Mouse (Mus musculus) lung, adult 2 months (tissue): ENCODE results near the gene Ptprt. TPM values are rescaled to one million over a fixed set of nuclear protein-coding genes. Genes with fewer than 3 reads are reported as not detected.
"Not testable (repeated sequence)": the region's sequence is repeated elsewhere in the genome, so short reads cannot be mapped to it uniquely, and the experiment has no call there.

Experiments
- DNase-seq: peaks from one replicate; pipeline ENCODE4 v3.0.0; 2022
- H3K4me1 ChIP-seq: fragments of 200-500 bp; 2 replicates; pipeline ENCODE4 v1.6.1; 2011; ENCODE audit warnings: low read length; ENCODE audit not compliant: control insufficient read depth, insufficient read depth
- H3K4me3 ChIP-seq: fragments of 200-500 bp; replicated peaks from 2 replicates; pipeline ENCODE3; 2011; ENCODE audit warnings: low read depth, mild to moderate bottlenecking, control low read depth, low read length; ENCODE audit errors: extremely low read depth
- CTCF ChIP-seq: fragments of 200-500 bp; IDR thresholded peaks from 2 replicates; pipeline ENCODE4 v1.5.1; 2011; ENCODE audit warnings: mild to moderate bottlenecking, low read length, control low read depth; ENCODE audit not compliant: insufficient read depth
- POLR2A ChIP-seq: fragments of 200-500 bp; IDR thresholded peaks from 2 replicates; pipeline ENCODE4 v1.6.1; 2011; ENCODE audit warnings: low read depth, mild to moderate bottlenecking, control low read depth, low read length, borderline replicate concordance; ENCODE audit errors: extremely low read depth
- WGBS: fragments of 180-500 bp; shearing (Covaris S2); methylation state at CpG from one replicate; pipeline ENCODE4 v1.1.7; 2018; 5-methylcytosine and 5-hydroxymethylcytosine counted together
- polyA plus RNA-seq: library from polyadenylated mRNA; depleted of rRNA; stranded (reverse); fragments of >200 nt; gene quantifications from 2 replicates; pipeline ENCODE4 v1.2.3, GENCODE M21; 2012

The Ptprt gene
- polyA plus RNA-seq, 1 experiment: 2.7 TPM

DNA sequence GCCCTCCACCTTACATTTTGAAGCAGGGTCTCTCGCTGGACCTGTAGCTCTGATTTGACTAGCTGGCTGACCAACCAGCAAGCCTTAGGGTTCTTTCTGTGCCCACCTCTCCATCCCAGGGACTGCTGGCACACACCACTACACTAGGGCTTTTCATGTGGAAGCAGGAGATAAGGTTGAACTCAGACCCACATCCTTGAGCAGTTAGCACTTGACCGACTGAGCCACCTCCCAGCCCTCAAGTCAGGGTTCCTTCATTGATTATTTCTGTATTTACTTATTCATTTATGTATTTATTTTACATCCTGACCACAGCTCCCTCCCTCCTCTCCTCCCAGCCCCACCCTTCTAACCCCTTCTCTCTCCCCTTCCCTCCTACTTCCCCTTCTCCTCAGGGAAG lies 479.1 kb downstream of the Ptprt start:
- no peak for DNase-seq
- Histone ChIP-seq H3K4me3 (no peak overlapping the region), H3K4me1 (no peaks in the 10 kb centered on the region)
- TF ChIP-seq POLR2A (no peak), CTCF (no peak)
- WGBS: 87% methylated on average over 2 of the region's 2 CpGs

DNA sequence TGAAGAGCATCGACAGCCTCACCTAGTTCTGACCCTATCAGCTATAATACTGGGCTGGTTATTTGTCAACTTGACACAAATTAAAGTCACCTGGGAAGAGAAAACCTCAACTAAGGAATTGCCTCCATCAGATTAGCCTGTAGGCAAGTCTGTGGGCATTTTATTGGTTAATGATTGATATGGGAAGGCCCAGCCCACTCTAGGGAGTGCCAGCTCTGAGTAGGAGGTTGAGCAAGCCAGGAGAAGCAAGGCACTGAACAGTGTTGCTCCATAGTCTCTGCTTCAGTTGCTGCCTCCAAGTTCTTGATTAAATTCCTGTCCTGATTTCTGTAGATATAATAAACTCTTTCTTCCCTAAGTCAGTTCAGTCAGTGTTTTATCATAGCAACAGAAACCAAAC lies 488.4 kb downstream of the Ptprt start:
- H3K4me3 ChIP-seq: no peak overlapping the region
- DNase-seq: no peak
- H3K4me1 ChIP-seq: no peaks in the 10 kb centered on the region
- no peak for TF ChIP-seq POLR2A
- no peak for TF ChIP-seq CTCF
- WGBS: 71% methylated on average over 1 of the region's 1 CpGs

DNA sequence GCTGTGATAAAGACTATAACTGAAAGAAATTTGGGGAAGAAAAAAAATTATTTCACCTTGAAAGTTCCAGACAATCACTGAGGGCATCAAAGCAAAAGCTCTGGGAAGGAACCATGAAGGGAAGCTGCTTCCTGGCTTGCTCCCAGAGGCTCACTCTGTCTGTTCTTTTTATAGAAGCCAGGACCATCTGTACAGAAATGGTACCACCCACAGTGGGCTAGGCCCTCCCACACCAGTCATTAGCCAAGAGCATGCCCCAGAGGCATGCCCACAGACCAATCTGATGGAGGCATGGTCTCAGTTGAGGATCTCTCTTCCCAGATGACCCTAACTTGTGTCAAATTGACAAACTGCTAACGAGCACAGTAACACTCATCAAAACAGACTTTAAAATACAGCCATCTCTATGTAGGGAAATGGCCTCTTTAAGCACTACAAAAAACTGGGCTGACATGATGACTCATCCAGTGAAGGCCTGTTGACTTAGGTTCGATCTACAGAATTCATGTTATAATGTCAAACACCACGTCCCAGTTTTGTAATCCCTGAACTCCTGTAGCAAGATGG lies 519.0 kb downstream of the Ptprt start:
- TF ChIP-seq CTCF (no peak), POLR2A (no peak)
- 75% methylated on average over 3 of the region's 3 CpGs for WGBS
- Histone ChIP-seq H3K4me1 (no peaks in the 10 kb centered on the region), H3K4me3 (no peak overlapping the region)
- DNase-seq: no peak

DNA sequence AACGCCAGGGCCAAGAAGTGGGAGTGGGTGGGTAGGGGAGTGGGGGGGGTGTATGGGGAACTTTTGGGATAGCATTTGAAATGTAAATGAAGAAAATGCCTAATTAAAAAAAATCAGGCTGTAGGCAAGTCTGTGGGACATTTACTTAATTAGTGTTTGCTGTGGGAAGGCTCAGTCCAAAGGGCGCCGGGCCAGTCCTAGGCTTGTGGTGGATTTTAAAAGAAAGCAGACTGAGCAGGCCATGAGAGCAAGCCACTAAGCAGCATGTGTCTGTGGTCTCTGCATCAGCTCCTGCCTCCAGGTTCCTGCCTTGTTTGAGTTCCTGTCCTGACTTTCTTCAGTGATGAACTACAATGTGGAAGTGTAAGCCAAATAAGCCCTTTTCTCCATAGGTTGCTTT lies 524.8 kb downstream of the Ptprt start:
- 93% methylated on average over 3 of the region's 3 CpGs for WGBS
- not testable (repeated sequence) for DNase-seq

DNA sequence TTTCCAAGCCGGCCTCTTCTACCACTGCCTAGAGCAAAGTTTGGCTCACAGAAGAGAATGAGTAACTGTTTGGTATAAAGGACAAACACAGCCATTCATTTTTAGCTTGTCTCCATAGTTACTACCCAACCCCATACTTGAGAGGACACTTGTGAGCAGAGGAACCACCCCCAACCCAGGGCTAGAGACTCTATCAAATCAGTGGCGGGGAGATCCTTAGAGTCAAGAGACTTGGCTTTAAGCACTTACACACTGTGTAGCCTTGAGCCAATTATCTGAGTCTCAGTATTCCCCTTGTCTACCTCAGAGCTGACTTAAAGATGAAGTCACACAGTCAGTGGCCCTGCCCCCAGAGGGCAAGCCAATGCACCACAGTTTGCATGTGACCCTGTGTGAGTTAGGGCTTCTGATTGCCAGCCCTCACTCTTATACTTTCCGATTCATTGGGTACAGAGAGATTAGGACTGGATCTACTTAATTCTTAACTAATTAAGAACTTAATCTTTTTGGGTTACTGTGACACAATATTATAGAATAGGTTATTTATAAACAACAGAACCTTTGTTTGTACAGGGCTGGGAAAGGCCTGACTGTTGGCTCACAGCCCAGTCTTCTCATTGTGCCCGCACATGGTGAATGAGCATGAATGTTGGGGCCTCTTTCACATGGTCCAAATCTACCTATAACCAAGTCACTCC lies 529.2 kb downstream of the Ptprt start:
- 60% methylated on average over 4 of the region's 4 CpGs for WGBS
- H3K4me3 ChIP-seq: no peak overlapping the region
- no peaks in the 10 kb centered on the region for H3K4me1 ChIP-seq
- peak; percentile 7 for DNase-seq
- TF ChIP-seq POLR2A (no peak), CTCF (no peak)

More for the DNA sequence above, 524.8 kb downstream of the Ptprt start:
- H3K4me3 ChIP-seq, H3K4me1 ChIP-seq: not testable (repeated sequence)

DNA sequence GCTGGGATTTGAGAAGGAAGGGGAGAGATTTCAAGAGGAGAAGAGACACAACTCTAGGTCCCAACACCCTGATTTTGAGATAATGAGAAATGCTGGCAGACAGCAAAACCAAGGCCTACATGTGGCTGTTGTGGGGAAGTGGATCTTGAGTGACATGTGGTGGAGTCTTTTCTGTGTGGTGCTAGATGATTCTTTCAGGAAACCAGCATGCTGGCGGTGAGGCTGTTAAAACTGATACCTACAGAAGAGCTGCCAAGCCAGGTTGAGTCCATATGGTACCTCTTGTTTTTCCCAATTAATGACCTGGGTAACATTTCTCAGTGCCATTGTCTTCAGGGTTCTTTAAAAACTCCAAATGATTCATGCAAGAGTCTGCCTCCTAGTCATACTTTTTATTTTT lies 531.1 kb downstream of the Ptprt start:
- Histone ChIP-seq H3K4me1 (no peaks in the 10 kb centered on the region), H3K4me3 (no peak overlapping the region)
- TF ChIP-seq CTCF (no peak), POLR2A (no peak)
- WGBS: 100% methylated on average over 1 of the region's 1 CpGs
- no peak for DNase-seq

DNA sequence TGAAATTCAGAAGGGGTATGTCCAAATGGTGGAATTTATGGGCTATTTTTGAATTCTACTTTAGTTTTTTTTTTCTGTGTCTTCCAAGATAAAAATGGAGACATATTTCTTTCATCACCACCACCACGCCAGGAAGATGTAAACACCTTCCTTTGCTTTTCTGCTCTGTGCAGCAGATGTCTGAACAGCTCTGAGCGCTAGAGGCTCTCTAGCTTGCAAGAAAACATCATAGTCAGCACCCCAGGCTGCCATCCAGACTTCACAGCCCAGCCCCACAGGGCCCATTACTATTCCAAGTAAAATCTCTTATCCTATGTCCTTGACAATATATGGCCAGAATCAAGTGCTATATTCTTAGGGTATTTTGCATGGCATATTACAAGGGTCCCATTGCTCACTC lies 542.9 kb downstream of the Ptprt start:
- 50% methylated on average over 2 of the region's 2 CpGs for WGBS
- TF ChIP-seq CTCF (no peak), POLR2A (no peak)
- H3K4me1 ChIP-seq: no peaks in the 10 kb centered on the region
- no peak overlapping the region for H3K4me3 ChIP-seq
- DNase-seq: no peak

DNA sequence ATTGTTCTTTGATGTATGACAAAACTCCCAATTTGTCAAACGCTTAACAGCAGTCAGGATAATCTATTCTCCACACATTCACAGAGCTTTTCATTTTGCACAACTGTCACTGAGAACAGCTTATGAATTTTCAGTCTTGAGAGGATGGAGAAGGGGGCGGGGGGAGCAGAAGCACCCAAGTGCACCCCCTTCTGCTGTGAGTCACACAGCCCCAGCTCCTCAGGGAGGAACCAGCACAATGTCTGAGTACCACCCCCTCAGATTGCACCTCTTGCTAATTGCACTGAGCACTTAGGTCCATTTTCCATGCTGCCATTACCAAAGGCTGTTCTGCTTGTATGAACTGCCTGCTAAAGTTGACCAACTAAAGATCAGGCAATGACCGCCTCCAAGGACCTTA lies 578.6 kb downstream of the Ptprt start:
- no peaks in the 10 kb centered on the region for H3K4me1 ChIP-seq
- 84% methylated on average over 3 of the region's 3 CpGs for WGBS
- no peak for DNase-seq
- H3K4me3 ChIP-seq: no peak overlapping the region
- no peak for TF ChIP-seq POLR2A
- no peak for TF ChIP-seq CTCF

DNA sequence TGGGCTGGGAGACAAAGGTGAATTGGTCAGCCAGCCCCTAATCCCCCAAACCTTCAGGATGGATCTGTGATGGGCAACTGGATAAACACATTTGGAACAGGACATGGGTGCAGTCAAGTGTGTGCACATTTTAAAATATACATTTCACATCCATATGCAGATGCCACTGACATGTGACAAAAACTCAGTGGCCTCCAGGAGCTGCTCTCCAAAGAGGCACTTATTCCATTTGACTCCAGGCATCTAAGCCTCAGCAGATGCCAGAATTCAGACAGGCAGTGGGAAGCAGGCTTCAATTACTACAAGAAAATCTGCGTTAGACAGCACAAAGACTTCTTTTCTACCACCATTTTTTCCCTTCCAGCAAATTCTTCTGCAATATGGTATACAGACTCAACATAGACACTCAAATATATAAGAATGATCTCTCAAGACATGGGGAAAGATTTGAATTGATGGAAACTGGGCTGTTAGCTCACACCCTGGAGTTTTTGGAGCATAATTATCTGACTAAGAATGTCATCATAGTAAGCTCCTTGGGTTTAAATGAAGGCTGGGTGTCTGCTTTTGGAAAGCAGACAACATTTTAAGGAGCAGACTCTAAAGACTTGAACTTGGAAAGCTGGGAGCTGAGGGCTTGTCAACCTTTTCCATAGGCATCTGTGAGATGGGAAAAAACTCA lies 580.1 kb downstream of the Ptprt start:
- no peaks in the 10 kb centered on the region for H3K4me1 ChIP-seq
- WGBS: 79% methylated on average over 1 of the region's 1 CpGs
- DNase-seq: no peak

DNA sequence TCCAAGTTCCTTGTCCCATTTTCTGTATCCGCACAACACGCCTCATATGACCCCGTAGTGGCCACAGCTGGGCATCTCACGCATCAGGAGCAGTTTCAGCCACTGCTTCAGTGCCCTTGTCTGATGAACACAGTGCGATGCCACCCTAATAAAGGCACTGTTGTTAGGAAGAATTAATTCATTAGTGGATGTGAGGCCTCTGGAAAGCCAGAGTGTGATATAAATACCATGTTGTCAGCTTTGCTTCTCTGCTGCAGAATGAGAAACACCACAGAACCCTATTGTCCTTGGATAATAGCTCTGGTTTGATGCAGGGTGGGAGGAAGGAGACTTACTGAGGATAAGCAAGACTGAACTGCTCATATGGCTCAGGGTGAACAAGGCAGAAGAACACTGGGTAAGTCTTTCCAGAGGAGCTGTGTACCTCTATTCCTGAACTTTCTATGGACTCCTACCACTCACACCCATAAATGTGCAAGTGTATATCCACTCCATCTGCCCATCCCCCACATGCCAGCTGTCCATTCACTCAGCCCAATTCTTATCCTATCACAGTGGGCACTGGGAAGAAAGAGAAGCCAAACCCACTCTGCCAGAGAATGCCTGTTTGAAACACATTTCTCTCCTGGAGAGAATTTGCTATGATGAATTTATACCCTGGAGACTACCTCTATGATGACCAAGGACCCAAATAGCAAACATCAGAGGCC lies 582.2 kb downstream of the Ptprt start:
- no peak overlapping the region for H3K4me3 ChIP-seq
- DNase-seq: no peak
- H3K4me1 ChIP-seq: no peaks in the 10 kb centered on the region
- 90% methylated on average over 5 of the region's 5 CpGs for WGBS
- TF ChIP-seq CTCF: no peak
- no peak for TF ChIP-seq POLR2A

More for the DNA sequence above, 580.1 kb downstream of the Ptprt start:
- H3K4me3 ChIP-seq: no peak overlapping the region
- no peak for TF ChIP-seq POLR2A
- no peak for TF ChIP-seq CTCF
